Mouse (Mus musculus) MEL (cell line): ENCODE data around the gene Rtn3. TPM values are rescaled to one million over a fixed set of nuclear protein-coding genes. Genes with fewer than 3 reads are reported as not detected.
A peak's percentile ranks its signal among the peaks of the same experiment; 100 is the strongest.

ENCODE experiments used
- DNase-seq: peaks from one replicate; pipeline ENCODE4 v3.0.0; 2011; ENCODE audit warnings: low read depth, low spot score
- H3K27ac ChIP-seq: 2 replicates; pipeline ENCODE4 v1.5.1; 2012; ENCODE audit warnings: low read depth, mild to moderate bottlenecking, control low read depth, low read length, moderate library complexity; ENCODE audit not compliant: control insufficient read depth
- H3K27me3 ChIP-seq, 2 experiments: fragments of 150-350 bp in 1 of 2; sonication (generic) in 1 of 2; 2 replicates each; pipeline ENCODE4 v1.6.1; 2012; ENCODE audit warnings: low read length in 2 of 2, mild to moderate bottlenecking in 2 of 2, improper control_type of control experiment in 1 of 2, moderate library complexity in 1 of 2; ENCODE audit not compliant: insufficient read depth in 2 of 2, control insufficient read depth in 1 of 2
- H3K36me3 ChIP-seq, 2 experiments: 2 replicates each; pipeline ENCODE4 v1.6.1; 2012 to 2014; ENCODE audit warnings: low read length in 2 of 2, improper control_type of control experiment in 1 of 2, inconsistent platforms in 1 of 2, mild to moderate bottlenecking in 1 of 2; ENCODE audit not compliant: insufficient read depth in 2 of 2, control insufficient read depth in 1 of 2
- H3K4me1 ChIP-seq, 2 experiments: fragments of 150-350 bp in 1 of 2; sonication (generic) in 1 of 2; 2 replicates each; pipeline ENCODE4 v1.6.1; 2012; ENCODE audit warnings: low read length in 2 of 2, improper control_type of control experiment in 1 of 2, mild to moderate bottlenecking in 1 of 2; ENCODE audit not compliant: insufficient read depth in 2 of 2, control insufficient read depth in 1 of 2
- H3K4me3 ChIP-seq, 2 experiments: fragments of 150-350 bp in 1 of 2; sonication (generic) in 1 of 2; 2 replicates each; pipeline ENCODE4 v1.5.1; 2012; ENCODE audit warnings: low read depth in 2 of 2, low read length in 2 of 2, mild to moderate bottlenecking in 2 of 2, moderate library complexity in 2 of 2, control low read depth in 1 of 2, improper control_type of control experiment in 1 of 2; ENCODE audit not compliant: control insufficient read depth in 1 of 2, insufficient read depth in 1 of 2
- H3K79me2 ChIP-seq: 2 replicates; pipeline ENCODE4 v1.6.1; 2012; ENCODE audit warnings: mild to moderate bottlenecking, low read length, moderate library complexity; ENCODE audit not compliant: control insufficient read depth, poor library complexity, insufficient read depth
- H3K9ac ChIP-seq: 2 replicates; pipeline ENCODE4 v1.6.1; 2012; ENCODE audit warnings: low read depth, mild to moderate bottlenecking, control low read depth, low read length, moderate library complexity; ENCODE audit not compliant: control insufficient read depth, poor library complexity, severe bottlenecking
- H3K9me3 ChIP-seq: fragments of 150-350 bp; sonication (generic); replicated peaks from 2 replicates; pipeline ENCODE4 v1.6.1; 2012; ENCODE audit warnings: mild to moderate bottlenecking, low read length, improper control_type of control experiment, moderate library complexity; ENCODE audit not compliant: insufficient read depth
- E2F4 ChIP-seq: IDR thresholded peaks from 2 replicates; pipeline ENCODE4 v1.6.1; 2011; ENCODE audit warnings: low read depth, low read length, improper control_type of control experiment, borderline replicate concordance
- MAZ ChIP-seq: IDR thresholded peaks from 2 replicates; pipeline ENCODE4 v1.6.1; 2012; ENCODE audit warnings: low read depth, mild to moderate bottlenecking, inconsistent platforms, low read length, improper control_type of control experiment
- MXI1 ChIP-seq: IDR thresholded peaks from 2 replicates; pipeline ENCODE4 v1.6.1; 2011; ENCODE audit warnings: mild to moderate bottlenecking, low read depth, low read length, improper control_type of control experiment
- MYB ChIP-seq: IDR thresholded peaks from 2 replicates; pipeline ENCODE4 v1.6.1; 2011; ENCODE audit warnings: mild to moderate bottlenecking, low read depth, low read length, improper control_type of control experiment
- MYC ChIP-seq: IDR thresholded peaks from 2 replicates; pipeline ENCODE4 v1.6.1; 2011; ENCODE audit warnings: low read depth, mild to moderate bottlenecking, low read length, improper control_type of control experiment, moderate library complexity
- NELFE ChIP-seq: IDR thresholded peaks from 2 replicates; pipeline ENCODE4 v1.6.1; 2011; ENCODE audit warnings: low read depth, low read length, improper control_type of control experiment
- POLR2A ChIP-seq, 2 experiments: IDR thresholded peaks; 2 replicates each; pipeline ENCODE4 v1.6.1; 2011 to 2012; ENCODE audit warnings: low read length in 2 of 2, mild to moderate bottlenecking in 2 of 2, control low read depth in 1 of 2, improper control_type of control experiment in 1 of 2, low read depth in 1 of 2, moderate library complexity in 1 of 2; ENCODE audit not compliant: control insufficient read depth in 1 of 2, insufficient read depth in 1 of 2, poor library complexity in 1 of 2
- TAL1 ChIP-seq: IDR thresholded peaks from 2 replicates; pipeline ENCODE4 v1.6.1; 2012; ENCODE audit warnings: mild to moderate bottlenecking, inconsistent platforms, low read length, moderate library complexity, mixed read lengths
- ZMIZ1 ChIP-seq: IDR thresholded peaks from 2 replicates; pipeline ENCODE4 v1.6.1; 2012; ENCODE audit warnings: low read depth, mild to moderate bottlenecking, inconsistent platforms, low read length, improper control_type of control experiment, moderate library complexity
- polyA plus RNA-seq, 2 experiments: library from polyadenylated mRNA; stranded (reverse) in 1 of 2; unstranded in 1 of 2; fragments of >175 nt in 1 of 2; fragments of >200 nt in 1 of 2; gene quantifications; 2 replicates each; pipeline versions ENCODE4 v1.2.1 to v1.2.4; 2012; ENCODE audit warnings: low replicate concordance in 2 of 2, low read depth in 1 of 2; ENCODE audit not compliant: insufficient read length in 2 of 2, insufficient read depth in 1 of 2, missing spikeins in 1 of 2
- total RNA-seq: library from RNA; depleted of rRNA; stranded (reverse); fragments of 300-350 nt; gene quantifications from 2 replicates; pipeline ENCODE4 v1.2.3, GENCODE M21; 2012

The Rtn3 gene
- total and polyA plus RNA-seq, 3 experiments: 33.4 to 118 TPM; not detected in 1

GRCm38 (mm10) chr19:7425398-7425775 lies 57.7 kb downstream of the Rtn3 start:
- no peaks in the 10 kb centered on the region for H3K27me3 ChIP-seq
- no peak overlapping the region for H3K9ac ChIP-seq
- DNase-seq: no peak
- no peak overlapping the region for H3K27ac ChIP-seq
- H3K4me3 ChIP-seq: no peak overlapping the region
- no peaks in the 10 kb centered on the region for H3K79me2 ChIP-seq
- no peak for TF ChIP-seq MXI1
- H3K9me3 ChIP-seq: no peaks in the 10 kb centered on the region
- peaks cover 0 to 4% of the 10 kb centered on the region in 2 experiments; a peak in 1 of 4 replicates for H3K4me1 ChIP-seq
- peaks cover 3 to 11% of the 10 kb centered on the region in 2 experiments for H3K36me3 ChIP-seq

- no peaks in the 10 kb centered on the region for H3K27me3 ChIP-seq
- peaks cover 7 to 9% of the 10 kb centered on the region in 2 experiments for H3K36me3 ChIP-seq
- H3K4me3 ChIP-seq: no peak overlapping the region
- H3K4me1 ChIP-seq: peaks cover 0 to 9% of the 10 kb centered on the region in 2 experiments; a peak in 3 of 4 replicates
- TF ChIP-seq MAZ (no peak), ZMIZ1 (0 out of 2 replicates have a peak, but pooled peaks have one; percentile 22), MYB (no peak), E2F4 (no peak)
- no peak for DNase-seq
- H3K79me2 ChIP-seq: peaks cover 3% of the 10 kb centered on the region; the same call in 1 of the 2 replicates
- H3K9ac ChIP-seq: no peak overlapping the region
- H3K27ac ChIP-seq: no peak overlapping the region
- no peaks in the 10 kb centered on the region for H3K9me3 ChIP-seq
Observed at GRCm38 (mm10) chr19:7424590-7425397, 58.3 kb downstream of the Rtn3 start.

- Histone ChIP-seq H3K36me3 (peaks cover 5 to 14% of the 10 kb centered on the region in 2 experiments), H3K9me3 (no peaks in the 10 kb centered on the region), H3K27me3 (no peaks in the 10 kb centered on the region), H3K4me1 (peaks cover 0 to 15% of the 10 kb centered on the region in 2 experiments; a peak in 3 of 4 replicates), H3K79me2 (peaks cover 8% of the 10 kb centered on the region), H3K27ac (no peak overlapping the region), H3K9ac (no peak overlapping the region), H3K4me3 (no peak overlapping the region)
- TF ChIP-seq TAL1: no peak
- no peak for TF ChIP-seq MAZ
- TF ChIP-seq ZMIZ1: no peak
- TF ChIP-seq E2F4: no peak
- no peak for TF ChIP-seq POLR2A (IDR thresholded peaks at IDR 0.05; ENCODE audit: control insufficient read depth in 1 of 2, insufficient read depth in 1 of 2, low read depth in 1 of 2, low read length in 2 of 2, poor library complexity in 1 of 2)
- TF ChIP-seq NELFE: no peak
- TF ChIP-seq MYC: no peak
- no peak for TF ChIP-seq MYB
- DNase-seq: no peak
Observed at GRCm38 (mm10) chr19:7424131-7424530, 59.0 kb downstream of the Rtn3 start.
